Comparison of ENCODE assay signal across 8 mouse cellular contexts in genomic region chr12:112155218-112156051, GRCm38 (mm10). TPM values are rescaled to one million over a fixed set of nuclear protein-coding genes. Genes with fewer than 3 reads are reported as not detected.
A peak's percentile ranks its signal among the peaks of the same experiment; 100 is the strongest.
DNase-seq lines count a peak whose midpoint lies in the region; TF ChIP-seq lines count a peak whose summit lies in the region.

No protein-coding gene starts in this region.

- H3K36me3 ChIP-seq in heart, adult 2 months (ENCODE audit: control insufficient read depth, insufficient read depth, low read length) = no peaks in the 10 kb centered on the region

- no peak for TF ChIP-seq CTCF in gastrocnemius, adult 2 months (IDR thresholded peaks at IDR 0.05)
- TF ChIP-seq CTCF in heart, adult 2 months (IDR thresholded peaks at IDR 0.05) = no peak

- no peak for TF ChIP-seq EP300 in heart, adult 2 months (IDR thresholded peaks at IDR 0.05; ENCODE audit: insufficient read depth, low read depth, low read length)

- 41% methylated on average over 16 of the region's 16 CpGs for WGBS in heart, adult 2 months

- H3K27me3 ChIP-seq in heart, adult 2 months (ENCODE audit: control insufficient read depth, insufficient read depth, low read length) = no peaks in the 10 kb centered on the region

- DNase-seq in gastrocnemius, adult 2 months = peak; percentile 45
- DNase-seq in gastrocnemius, postnatal 4 days (ENCODE audit: low spot score in 2 of 2) = no peak
- peak; percentile 63 to 72 for DNase-seq in heart, adult 2 months
- DNase-seq in kidney, adult 11 months = peak; percentile 57
- DNase-seq in lung, postnatal 10 days = peak; percentile 70
- DNase-seq in cerebellum, adult 11-12 months = no peak
- no peak for DNase-seq in left cerebral cortex, adult 11 months (ENCODE audit: low spot score)
- no peak for DNase-seq in layer of hippocampus, postnatal 25 days (ENCODE audit: extremely low spot score in 1 of 2, low spot score in 1 of 2)

- H3K4me3 ChIP-seq in gastrocnemius, adult 2 months = peak overlapping the region; percentile 35
- H3K4me3 ChIP-seq in heart, adult 2 months = peak overlapping the region; percentile 10; the same call in 1 of the 2 replicates

- peak overlapping the region; percentile 36 for H3K9ac ChIP-seq in heart, adult 2 months (ENCODE audit: low read depth, low read length)

- no peaks in the 10 kb centered on the region; the same call in 1 of the 2 replicates for H3K79me2 ChIP-seq in heart, adult 2 months (replicated peaks; ENCODE audit: control insufficient read depth, insufficient read depth, low read length)

- peak overlapping the region; percentile 83 for H3K27ac ChIP-seq in gastrocnemius, adult 2 months
- H3K27ac ChIP-seq in heart, adult 2 months = peak overlapping the region; percentile 76

- peaks cover 19% of the 10 kb centered on the region for H3K4me1 ChIP-seq in heart, adult 2 months (ENCODE audit: control insufficient read depth, insufficient read depth, low read length)

- no peak for TF ChIP-seq POLR2A in heart, adult 2 months (IDR thresholded peaks at IDR 0.05; ENCODE audit: insufficient read depth, low read depth, low read length)

- intact Hi-C loops in gastrocnemius, adult 2 months (cut with DNase I) = no loop called here
- intact Hi-C loops in heart, adult 2 months (cut with DNase I) = no loop called here

RNA-seq across cellular contexts. Expression of gene Kif26a, which starts 9.4 kb away (rescaled TPM):
- 1 to 10 TPM; 3.6 to 3.7 TPM for total RNA-seq in gastrocnemius, adult 2 months (2021)
- total RNA-seq in gastrocnemius, postnatal 4 days (2021) = 10 to 100 TPM; 14.5 to 15.8 TPM
- total RNA-seq in heart, adult 2 months (2021) = 10 to 100 TPM; 10.7 to 12.0 TPM
- 7.3 and 8.2 TPM in 2 replicates for polyA plus RNA-seq in heart, adult 2 months (2012; rRNA removed)
- 1 to 10 TPM; 5.2 to 6.6 TPM for total RNA-seq in layer of hippocampus, postnatal 25 days (2021)

RNA-seq across cellular contexts. Expression of gene Aspg, which starts 49.0 kb away (rescaled TPM):
- total RNA-seq in gastrocnemius, adult 2 months (2021) = not detected
- total RNA-seq in gastrocnemius, postnatal 4 days (2021) = under 1 TPM; 0.32 to 0.62 TPM
- under 1 TPM; 0.55 to 0.61 TPM for total RNA-seq in heart, adult 2 months (2021)
- 4.4 and 11.1 TPM in 2 replicates for polyA plus RNA-seq in heart, adult 2 months (2012; rRNA removed)
- 1 to 10 TPM; 1.4 to 3.5 TPM for total RNA-seq in layer of hippocampus, postnatal 25 days (2021)

Comparison
In these comparisons a context has a peak if more than half of its experiments do, and no peak if none do; other contexts are left out.
1. DNase-seq: peak in gastrocnemius, adult 2 months (single experiment), heart, adult 2 months (2 of 2), kidney, adult 11 months (single experiment) and lung, postnatal 10 days (single experiment); none in gastrocnemius, postnatal 4 days (0 of 2), cerebellum, adult 11-12 months (single experiment), left cerebral cortex, adult 11 months (single experiment) and layer of hippocampus, postnatal 25 days (0 of 2).